Mouse (Mus musculus) gastrocnemius, adult 2 months (tissue): ENCODE data around the gene Dennd4a. TPM values are rescaled to one million over a fixed set of nuclear protein-coding genes. Genes with fewer than 3 reads are reported as not detected.
"Not testable (repeated sequence)": the region's sequence is repeated elsewhere in the genome, so short reads cannot be mapped to it uniquely, and the experiment has no call there.

Experiments used
- DNase-seq: peaks from one replicate; pipeline ENCODE4 v3.0.0; 2022
- H3K27ac ChIP-seq: fragments of 200-600 bp; 2 replicates; pipeline ENCODE4 v1.8.1; 2022; ENCODE audit warnings: mild to moderate bottlenecking
- H3K4me3 ChIP-seq: fragments of 200-600 bp; 2 replicates; pipeline ENCODE4 v1.8.1; 2022; ENCODE audit warnings: mild to moderate bottlenecking, moderate library complexity
- CTCF ChIP-seq: fragments of 200-600 bp; IDR thresholded peaks from 2 replicates; pipeline ENCODE4 v1.8.1; 2022; ENCODE audit warnings: antibody characterized with exemption, mild to moderate bottlenecking, moderate library complexity
- intact Hi-C: fragments of 180-260 bp; cut with DNase I; formaldehyde crosslinking; loops from one replicate; pipeline ENCODE4 v1.15.1; 2025
- total RNA-seq, 2 experiments: library from RNA; stranded (reverse); gene quantifications; 2 replicates each; pipeline ENCODE4 v1.2.3; 2021

Gene Dennd4a
- total RNA-seq, 2 experiments from 2014 or later: 2.7 to 3.8 TPM

GRCm38 (mm10) chr9:64806335-64807060 lies 4.6 kb upstream of the Dennd4a start:
- DNase-seq: no peak
- Histone ChIP-seq H3K27ac (peak overlapping the region; percentile 35; the same call in 1 of the 2 replicates), H3K4me3 (no peak overlapping the region)
- no peak for TF ChIP-seq CTCF
- intact Hi-C loops: no loop called here

- H3K27ac ChIP-seq: no peak overlapping the region
- TF ChIP-seq CTCF: no peak
- intact Hi-C loops: no loop called here
- DNase-seq: no peak
- no peak overlapping the region for H3K4me3 ChIP-seq
These were observed 3.9 kb upstream of the Dennd4a start for GRCm38 (mm10) chr9:64807061-64807808.

- Histone ChIP-seq H3K4me3 (no peak overlapping the region), H3K27ac (no peak overlapping the region)
- intact Hi-C loops: loop anchor here (5.0 kb wide), 1 partner anchor 73 kb away; the partner anchor contains the start of gene Rab11a
- no peak for DNase-seq
- no peak for TF ChIP-seq CTCF
These were observed 1.3 kb upstream of the Dennd4a start for GRCm38 (mm10) chr9:64809851-64810250.

DNA sequence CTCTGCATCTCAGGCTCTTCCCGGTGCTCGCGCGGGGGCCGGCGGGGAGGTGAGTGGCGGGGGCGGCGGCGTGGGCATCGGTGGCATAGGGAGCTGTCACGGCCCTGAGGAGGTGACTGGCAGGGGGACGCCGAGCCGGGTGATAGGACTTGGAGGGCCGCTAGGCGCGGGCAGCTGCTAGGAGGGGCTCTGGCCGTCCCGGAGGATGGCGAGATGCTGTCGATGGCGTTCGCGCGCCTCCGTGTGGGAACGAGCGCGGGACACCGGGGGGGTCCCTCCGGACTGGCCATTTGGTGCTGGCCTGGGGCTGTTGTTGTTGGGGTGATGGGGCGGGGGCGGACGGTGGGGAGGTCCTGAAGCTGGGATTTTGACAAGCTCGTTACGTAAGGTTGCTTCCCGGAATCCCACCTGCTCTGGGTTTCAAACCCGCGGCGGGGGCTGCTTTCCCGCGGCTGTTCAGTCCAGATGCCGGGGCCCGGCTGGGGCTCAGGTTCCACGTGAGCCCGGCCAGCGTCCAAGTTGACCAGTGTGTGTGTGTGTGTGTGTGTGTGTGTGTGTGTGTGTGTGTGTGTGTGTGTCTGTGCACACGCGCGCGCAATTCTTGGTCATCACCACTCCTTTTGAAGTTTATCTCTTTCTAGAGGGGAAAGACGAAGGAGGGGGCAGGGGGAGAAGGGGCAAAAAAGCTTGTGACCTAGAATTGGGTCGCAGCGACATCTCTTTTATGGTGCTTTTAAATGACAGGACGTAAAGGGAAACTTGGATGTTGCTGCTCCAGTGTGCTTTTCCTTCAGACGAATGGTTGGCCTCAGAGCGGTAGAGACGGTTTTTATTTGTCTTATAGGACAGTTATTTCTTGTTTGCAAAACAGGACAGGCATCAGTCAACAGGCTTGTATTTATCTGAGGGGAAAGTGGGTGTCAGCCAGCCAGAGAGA lies 666 bp downstream of the Dennd4a start:
- H3K27ac ChIP-seq: peak overlapping the region; percentile 88
- DNase-seq: peak; percentile 74
- intact Hi-C loops: loop anchor here (5.0 kb wide), 1 partner anchor 75 kb away; the partner anchor contains the start of gene Rab11a
- peak overlapping the region; percentile 98 for H3K4me3 ChIP-seq
- peak; percentile 23; the same call in 1 of the 2 replicates for TF ChIP-seq CTCF

GRCm38 (mm10) chr9:64812475-64812860 lies 1.3 kb downstream of the Dennd4a start:
- intact Hi-C loops: loop anchor here (5.0 kb wide), 1 partner anchor 75 kb away; the partner anchor contains the start of gene Rab11a
- H3K4me3 ChIP-seq: peak overlapping the region; percentile 98
- no peak for TF ChIP-seq CTCF
- no peak for DNase-seq
- peak overlapping the region; percentile 88 for H3K27ac ChIP-seq

DNA sequence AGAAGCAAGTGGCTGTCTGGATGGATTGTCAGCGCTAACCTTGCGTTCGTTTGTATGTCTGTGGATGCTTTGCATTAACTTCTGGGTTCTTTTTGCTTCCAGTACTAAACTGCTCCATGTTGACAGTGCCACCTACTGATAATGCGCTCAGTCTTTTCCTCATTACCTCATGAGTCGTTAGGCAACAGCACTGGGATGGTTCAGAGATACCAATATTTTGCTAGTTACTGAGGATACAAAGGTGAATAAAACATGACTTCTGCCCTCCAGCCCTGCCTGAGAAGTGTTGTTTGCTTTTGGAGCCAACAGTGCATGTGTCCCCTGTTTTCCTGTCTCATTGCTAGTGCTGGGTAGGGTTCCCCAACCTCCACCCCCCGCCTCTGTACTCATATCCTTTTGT lies 3.1 kb downstream of the Dennd4a start:
- TF ChIP-seq CTCF: no peak
- DNase-seq: no peak
- intact Hi-C loops: loop anchor here (5.0 kb wide), 1 partner anchor 77 kb away; the partner anchor contains the start of gene Rab11a
- Histone ChIP-seq H3K4me3 (no peak overlapping the region), H3K27ac (no peak overlapping the region)

DNA sequence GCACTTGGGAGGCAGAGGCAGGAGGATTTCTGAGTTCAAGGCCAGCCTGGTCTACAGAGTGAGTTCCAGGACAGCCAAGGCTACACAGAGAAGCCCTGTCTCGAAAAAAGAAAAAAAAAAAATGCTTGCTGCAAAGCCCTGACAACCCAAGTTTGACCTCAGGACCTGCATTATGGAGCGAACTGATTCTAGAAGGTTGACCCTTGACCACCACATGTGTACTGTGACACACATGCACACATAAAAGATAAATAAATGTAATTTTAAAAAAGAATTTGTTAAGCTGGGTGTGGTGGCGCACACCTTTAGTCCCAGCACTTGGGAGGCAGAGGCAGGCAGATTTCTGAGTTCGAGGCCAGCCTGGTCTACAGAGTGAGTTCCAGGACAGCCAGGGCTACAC lies 8.5 kb downstream of the Dennd4a start:
- intact Hi-C loops, H3K4me3 ChIP-seq, DNase-seq, H3K27ac ChIP-seq: not testable (repeated sequence)

DNA sequence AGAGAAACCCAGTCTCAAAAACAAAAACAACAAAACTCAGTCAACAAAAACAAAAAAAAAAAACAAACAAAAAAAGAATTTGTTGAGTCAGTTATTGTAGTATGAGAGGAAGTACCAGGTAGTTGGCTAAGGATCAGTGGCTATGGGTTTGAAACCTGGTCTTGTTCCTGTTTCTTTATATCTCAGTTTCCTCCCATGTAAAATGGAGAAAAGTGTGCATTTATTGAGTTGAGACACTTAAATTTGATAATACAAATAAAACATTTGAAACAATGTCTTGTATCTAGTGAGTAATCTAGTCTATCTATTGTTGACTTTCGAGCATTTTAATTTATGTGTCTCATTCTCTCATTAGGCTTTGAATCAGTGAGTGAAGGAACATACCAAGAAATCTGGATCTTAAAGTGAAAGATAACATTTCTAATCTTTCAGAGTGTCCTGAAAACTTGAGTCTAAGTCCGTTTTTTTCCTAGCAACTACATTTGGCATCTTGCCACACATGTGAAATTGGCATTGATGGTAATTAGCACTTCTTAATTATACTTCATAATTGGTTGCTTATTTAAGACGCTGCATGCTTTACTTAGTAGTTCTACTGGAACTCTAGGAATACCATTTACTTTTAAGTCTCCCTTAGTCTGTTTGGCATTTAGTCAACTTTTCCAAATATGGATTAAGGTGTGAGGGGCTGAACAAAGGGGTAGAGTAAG lies 9.1 kb downstream of the Dennd4a start:
- TF ChIP-seq CTCF: no peak
- no peak for DNase-seq
- Histone ChIP-seq H3K27ac (no peak overlapping the region), H3K4me3 (no peak overlapping the region)
- intact Hi-C loops: no loop called here

DNA sequence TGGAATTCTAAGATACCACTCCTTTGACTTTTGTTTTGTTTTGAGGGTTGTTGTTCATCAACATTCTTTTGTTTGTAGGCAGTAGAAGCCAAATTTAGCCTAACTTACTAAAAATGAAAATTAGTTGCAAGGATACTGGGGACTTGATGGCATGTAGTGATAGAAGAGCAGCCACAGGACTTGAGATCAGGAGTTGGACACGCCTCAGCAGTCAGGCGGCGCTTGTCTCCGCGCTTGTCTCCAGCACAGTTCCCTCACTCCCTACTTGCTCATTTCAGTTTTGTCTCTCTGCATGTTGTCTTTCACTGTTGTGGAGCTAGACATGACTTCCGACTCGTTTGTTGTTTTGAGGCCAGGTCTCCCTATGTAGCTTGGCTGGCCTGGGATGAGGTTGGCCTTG lies 11.1 kb downstream of the Dennd4a start:
- intact Hi-C loops: no loop called here
- Histone ChIP-seq H3K27ac (no peak overlapping the region), H3K4me3 (no peak overlapping the region)
- TF ChIP-seq CTCF: no peak
- DNase-seq: no peak

GRCm38 (mm10) chr9:64824389-64825008 lies 13.4 kb downstream of the Dennd4a start:
- no peak for TF ChIP-seq CTCF

GRCm38 (mm10) chr9:64830092-64830618 lies 19.0 kb downstream of the Dennd4a start:
- no peak for DNase-seq
- no peak overlapping the region for H3K4me3 ChIP-seq
- intact Hi-C loops: no loop called here
- peak overlapping the region; percentile 12; the same call in 1 of the 2 replicates for H3K27ac ChIP-seq
- TF ChIP-seq CTCF: no peak

More at GRCm38 (mm10) chr9:64824389-64825008, 13.4 kb downstream of the Dennd4a start:
- H3K27ac ChIP-seq: no peak overlapping the region
- no peak overlapping the region for H3K4me3 ChIP-seq
- intact Hi-C loops: no loop called here
- DNase-seq: no peak
